Mouse (Mus musculus): ENCODE results near the gene Uhrf1.

Gene Uhrf1

GRCm38 (mm10) chr17:56340717-56341116, 37.6 kb downstream of the Uhrf1 start:
- in situ Hi-C loops (cut with MboI; ENCODE audit: low sequenced_read_pairs) = no loop called here

GRCm38 (mm10) chr17:56343466-56343865, 40.3 kb downstream of the Uhrf1 start:
- in situ Hi-C loops (cut with MboI; ENCODE audit: low sequenced_read_pairs) = no loop called here

DNA sequence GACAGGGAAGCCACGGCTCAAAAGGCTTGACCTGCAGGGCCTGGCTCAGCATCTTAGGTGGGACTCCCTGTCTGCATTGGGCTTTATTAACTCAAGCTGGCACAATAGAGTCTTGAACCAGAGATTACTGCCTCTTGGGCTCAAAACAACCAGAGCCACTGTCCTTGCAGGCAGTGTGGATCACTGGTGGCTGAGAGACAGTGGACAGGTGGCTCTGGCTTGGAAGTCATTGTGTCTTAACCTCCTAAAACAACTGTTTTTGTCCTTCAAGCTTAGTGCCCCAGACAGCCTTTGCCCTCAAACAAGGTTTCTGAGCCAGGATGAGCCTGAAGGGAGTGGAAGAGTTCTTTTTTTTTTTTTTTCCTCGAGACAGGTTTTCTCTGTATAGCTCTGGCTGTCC, 42.2 kb downstream of the Uhrf1 start:
- in situ Hi-C loops (cut with MboI; ENCODE audit: low sequenced_read_pairs) = no loop called here

- in situ Hi-C loops (cut with MboI; ENCODE audit: low sequenced_read_pairs) = no loop called here
Observed at GRCm38 (mm10) chr17:56348128-56348527, 45.0 kb downstream of the Uhrf1 start.

DNA sequence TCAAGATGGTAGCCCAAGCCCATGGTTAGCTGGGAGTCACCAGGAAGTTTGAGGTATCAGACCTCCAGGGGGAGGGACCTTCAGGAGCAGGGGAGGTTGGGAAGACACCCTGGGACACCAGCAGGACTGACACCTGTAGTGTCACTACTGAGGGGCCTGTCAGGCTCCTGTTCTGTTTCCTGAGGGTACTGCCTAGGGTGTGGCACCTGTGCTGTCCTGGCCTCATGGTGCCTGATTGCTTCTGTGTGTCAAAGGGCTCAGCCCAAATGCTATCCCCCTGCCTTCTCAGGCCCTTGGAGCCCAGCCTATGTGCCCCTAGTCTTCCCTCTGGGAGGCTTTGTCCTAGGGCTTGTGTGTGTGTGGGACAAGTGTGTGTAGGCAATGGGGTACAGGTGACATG, 45.5 kb downstream of the Uhrf1 start:
- in situ Hi-C loops (cut with MboI; ENCODE audit: low sequenced_read_pairs) = no loop called here

GRCm38 (mm10) chr17:56350694-56351093, 47.6 kb downstream of the Uhrf1 start:
- in situ Hi-C loops (cut with MboI; ENCODE audit: low sequenced_read_pairs) = loop anchor here (10.0 kb wide), 1 partner anchor 314 kb away; no protein-coding TSS in a partner anchor

DNA sequence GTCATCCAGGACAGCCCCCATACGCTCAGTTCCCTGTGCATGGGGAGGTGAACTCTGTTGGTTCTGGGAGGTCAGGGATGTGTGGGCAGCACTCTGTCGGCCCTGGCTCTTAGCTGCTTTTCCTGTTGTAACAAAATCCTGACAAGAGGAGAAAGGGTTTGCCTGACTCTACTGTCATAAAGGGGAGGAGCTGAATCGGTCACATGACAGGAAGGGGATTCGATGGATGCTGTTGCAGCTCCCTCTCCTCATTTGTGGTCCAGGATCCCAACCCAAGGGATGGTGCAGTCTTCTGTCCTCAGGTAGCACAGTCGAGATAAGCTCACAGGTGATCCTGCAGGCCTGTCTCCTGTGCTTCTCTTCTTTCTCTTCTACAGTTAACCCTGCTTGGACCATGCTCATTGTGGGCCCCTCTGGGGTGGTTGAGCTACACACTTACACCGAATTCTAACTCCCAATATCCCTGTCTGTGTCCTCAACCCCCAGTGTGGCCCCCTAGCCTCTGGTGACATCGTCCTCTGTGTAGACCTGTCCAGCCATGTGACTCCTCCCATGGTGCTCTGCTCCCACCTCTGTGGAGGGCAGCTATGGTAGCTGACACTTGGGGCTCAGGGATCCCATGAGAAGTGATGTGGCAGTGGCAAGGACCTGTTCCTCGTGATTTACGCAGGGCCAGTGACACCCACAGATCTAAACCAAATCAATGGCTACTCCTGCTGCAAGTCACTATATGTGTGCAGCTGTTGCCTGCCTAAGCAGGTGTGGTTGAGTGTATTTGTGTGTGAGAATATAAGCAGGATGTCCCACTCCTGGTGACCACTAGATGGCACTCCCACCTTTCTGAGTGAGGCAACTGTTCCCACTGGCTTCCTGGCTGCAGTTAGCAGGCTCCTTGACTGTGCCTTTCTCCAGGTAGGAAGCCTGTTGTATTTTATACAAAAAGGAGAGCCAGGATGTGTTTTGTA, 54.1 kb downstream of the Uhrf1 start:
- in situ Hi-C loops (cut with MboI; ENCODE audit: low sequenced_read_pairs) = loop anchor here (5.0 to 10.0 kb wide), 2 partner anchors 200 to 308 kb away; no protein-coding TSS in a partner anchor

- in situ Hi-C loops (cut with MboI; ENCODE audit: low sequenced_read_pairs) = loop anchor here (5.0 to 10.0 kb wide), 2 partner anchors 198 to 306 kb away; no protein-coding TSS in a partner anchor
Observed at GRCm38 (mm10) chr17:56359183-56359725, 56.1 kb downstream of the Uhrf1 start.

DNA sequence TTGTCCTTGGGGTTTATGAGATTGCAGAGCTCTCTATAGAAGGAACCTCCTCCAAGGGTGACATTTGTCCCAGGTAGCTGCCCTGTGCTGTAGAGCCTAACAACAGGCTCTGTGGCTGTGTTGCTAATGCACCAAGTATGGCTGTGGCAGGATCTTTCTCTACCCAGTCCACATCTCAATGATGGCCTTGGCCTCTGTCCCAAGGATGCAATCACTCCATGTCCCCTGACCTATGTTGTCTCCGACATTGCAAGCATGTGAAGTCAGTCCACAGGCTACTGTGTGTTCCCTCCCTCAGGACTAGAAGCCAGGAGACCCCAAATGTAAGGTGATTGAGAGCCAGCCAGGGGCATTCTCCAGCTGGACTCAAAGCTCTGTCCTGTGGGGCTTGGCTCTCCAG, 56.7 kb downstream of the Uhrf1 start:
- in situ Hi-C loops (cut with MboI; ENCODE audit: low sequenced_read_pairs) = loop anchor here (5.0 to 10.0 kb wide), 2 partner anchors 197 to 305 kb away; no protein-coding TSS in a partner anchor

DNA sequence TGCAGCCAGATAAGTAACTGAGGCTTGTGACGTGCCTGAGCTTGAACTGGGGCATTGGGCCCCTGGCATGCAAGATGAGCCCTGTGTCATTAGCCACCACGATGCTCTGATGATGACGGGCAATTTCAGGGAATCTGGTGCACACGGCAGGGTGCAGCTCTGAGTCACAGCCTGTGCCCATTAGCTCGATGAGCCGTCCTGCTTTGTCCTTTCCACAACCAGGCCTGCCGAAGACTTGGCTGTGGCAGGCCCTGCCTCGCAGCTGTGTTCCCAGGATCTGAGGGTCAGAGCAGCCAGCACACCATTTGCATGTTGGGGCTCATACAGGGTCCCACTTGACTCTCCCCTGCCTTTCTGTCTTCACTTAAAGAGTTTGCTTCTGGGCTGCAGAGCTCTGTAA, 57.3 kb downstream of the Uhrf1 start:
- in situ Hi-C loops (cut with MboI; ENCODE audit: low sequenced_read_pairs) = no loop called here

DNA sequence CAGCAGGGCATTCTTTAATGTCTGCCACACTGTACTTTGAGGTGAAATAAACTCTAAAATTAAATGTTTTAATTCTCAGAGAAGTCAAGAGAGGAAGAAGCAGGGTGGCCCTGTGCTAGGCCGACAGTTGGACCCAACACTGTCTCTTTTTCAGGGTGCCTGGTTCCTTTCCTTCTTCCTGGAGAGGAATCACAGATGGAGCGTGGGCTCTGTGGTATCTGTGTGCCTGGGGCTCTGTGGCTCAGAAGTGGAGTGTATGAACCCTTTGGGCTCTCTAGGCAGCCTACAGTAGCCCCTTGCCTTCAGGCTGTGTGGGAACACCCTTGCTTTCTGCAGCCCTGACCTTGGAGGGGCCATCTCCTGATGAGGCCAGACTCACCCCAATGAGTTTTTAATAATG, 58.4 kb downstream of the Uhrf1 start:
- in situ Hi-C loops (cut with MboI; ENCODE audit: low sequenced_read_pairs) = no loop called here

DNA sequence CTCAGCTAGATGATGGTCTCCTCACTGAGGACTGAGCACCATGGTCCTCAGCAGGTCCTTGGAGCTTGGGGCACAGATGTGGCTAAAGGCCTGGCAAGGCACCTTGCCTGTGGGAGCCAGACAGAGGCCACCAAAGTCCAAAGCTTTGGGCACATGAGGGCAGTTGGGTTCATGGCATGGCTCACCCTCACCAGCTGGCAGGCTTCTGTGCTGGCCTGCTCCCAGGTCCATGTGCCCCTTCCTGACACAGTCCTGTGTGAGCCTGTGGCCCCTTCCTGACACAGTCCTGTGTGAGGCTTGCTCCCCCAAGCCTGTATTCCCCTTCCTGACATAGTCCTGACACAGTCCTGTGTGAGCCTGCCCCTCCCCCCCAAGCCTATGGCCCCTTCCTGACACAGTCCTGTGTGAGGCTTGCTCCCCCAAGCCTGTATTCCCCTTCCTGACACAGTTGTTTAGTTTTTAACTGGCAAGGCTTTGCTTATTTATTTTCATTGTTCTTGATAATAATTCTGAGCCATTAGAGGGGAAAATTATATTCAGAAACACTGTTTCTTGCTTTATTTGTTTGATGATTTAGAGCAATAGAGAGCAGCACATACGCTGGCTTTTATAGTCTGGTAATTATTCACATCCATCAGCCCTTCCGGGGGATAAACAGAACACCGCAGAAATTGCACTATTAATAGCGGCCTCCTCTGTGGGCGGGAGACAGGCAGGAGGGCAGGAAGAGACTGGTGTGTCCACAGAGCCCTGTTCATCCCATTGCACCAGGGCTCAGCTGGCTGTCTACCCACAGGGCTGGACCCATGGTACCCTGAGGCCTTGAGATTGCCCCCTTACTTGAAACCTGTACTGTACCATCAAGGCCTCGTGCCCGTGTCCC, 62.9 kb downstream of the Uhrf1 start:
- in situ Hi-C loops (cut with MboI; ENCODE audit: low sequenced_read_pairs) = no loop called here

- in situ Hi-C loops (cut with MboI; ENCODE audit: low sequenced_read_pairs) = no loop called here
Observed at GRCm38 (mm10) chr17:56368291-56368790, 65.2 kb downstream of the Uhrf1 start.

DNA sequence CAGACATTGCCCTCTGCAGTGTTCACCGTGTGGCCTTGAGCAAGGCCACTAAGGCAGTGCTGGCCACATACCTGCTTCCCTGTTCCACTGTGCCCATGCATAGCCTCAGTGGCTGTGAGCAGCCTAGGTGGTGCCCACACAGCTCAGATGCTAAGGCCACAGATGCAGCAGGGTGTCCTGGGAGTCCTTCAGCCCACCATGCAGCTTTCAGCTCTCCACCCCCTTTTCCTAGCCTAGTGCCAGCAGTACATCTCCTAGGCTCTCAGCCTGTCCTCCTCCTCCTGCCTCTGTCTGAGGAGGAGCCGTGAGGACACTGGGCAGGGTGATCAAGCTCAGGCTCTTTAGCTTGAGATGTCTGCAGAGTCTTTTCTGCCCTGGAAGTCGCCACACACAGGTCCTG, 67.0 kb downstream of the Uhrf1 start:
- in situ Hi-C loops (cut with MboI; ENCODE audit: low sequenced_read_pairs) = no loop called here

- in situ Hi-C loops (cut with MboI; ENCODE audit: low sequenced_read_pairs) = no loop called here
Observed at GRCm38 (mm10) chr17:56371029-56371660, 68.0 kb downstream of the Uhrf1 start.

- in situ Hi-C loops (cut with MboI; ENCODE audit: low sequenced_read_pairs) = no loop called here
Observed at GRCm38 (mm10) chr17:56372109-56372508, 69.0 kb downstream of the Uhrf1 start.
